Mouse (Mus musculus) left cerebral cortex, postnatal 36 days (tissue): ENCODE data around the gene Ip6k3. TPM values are rescaled to one million over a fixed set of nuclear protein-coding genes. Genes with fewer than 3 reads are reported as not detected.
A peak's percentile ranks its signal among the peaks of the same experiment; 100 is the strongest.

Experiments
- DNase-seq, 2 experiments: peaks; one replicate each; pipeline ENCODE4 v3.0.0; 2021 to 2022; ENCODE audit warnings: low spot score in 2 of 2, mixed read lengths in 1 of 2
- intact Hi-C: fragments of 180-260 bp; cut with DNase I; formaldehyde crosslinking; loops from one replicate; pipeline ENCODE4 v1.15.1; 2025
- total RNA-seq, 2 experiments: library from RNA; stranded (reverse); gene quantifications; 2 replicates each; pipeline ENCODE4 v1.2.3; 2021

The Ip6k3 gene
- total RNA-seq, 2 experiments from 2014 or later, result 0.23 to 0.81 TPM

DNA sequence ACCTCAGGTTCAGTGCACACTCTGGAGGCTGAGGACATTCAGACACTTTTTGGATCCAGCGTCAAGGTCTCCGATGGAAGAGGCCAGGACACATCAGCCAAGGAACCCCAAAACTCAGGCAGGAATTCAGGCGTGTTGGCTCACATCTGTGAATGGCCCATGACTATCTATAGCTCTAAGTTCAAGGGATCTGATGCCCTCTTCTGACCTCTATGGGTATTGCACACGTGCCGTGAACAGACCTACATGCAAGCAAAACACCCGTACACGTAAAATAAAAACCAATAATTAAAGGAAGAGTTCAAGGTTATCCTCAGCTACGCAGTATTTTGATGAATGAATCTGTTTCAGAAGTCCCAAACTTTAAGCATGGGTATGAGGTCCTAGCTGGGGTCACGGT is 60.9 kb downstream of the Ip6k3 start:
- DNase-seq, result no peak
- intact Hi-C loops, result no loop called here

- intact Hi-C loops, result no loop called here
- DNase-seq, result no peak
Observed at GRCm38 (mm10) chr17:27105698-27106470, 61.7 kb downstream of the Ip6k3 start.

GRCm38 (mm10) chr17:27101675-27102074 is 65.9 kb downstream of the Ip6k3 start:
- DNase-seq, result no peak
- intact Hi-C loops, result no loop called here

DNA sequence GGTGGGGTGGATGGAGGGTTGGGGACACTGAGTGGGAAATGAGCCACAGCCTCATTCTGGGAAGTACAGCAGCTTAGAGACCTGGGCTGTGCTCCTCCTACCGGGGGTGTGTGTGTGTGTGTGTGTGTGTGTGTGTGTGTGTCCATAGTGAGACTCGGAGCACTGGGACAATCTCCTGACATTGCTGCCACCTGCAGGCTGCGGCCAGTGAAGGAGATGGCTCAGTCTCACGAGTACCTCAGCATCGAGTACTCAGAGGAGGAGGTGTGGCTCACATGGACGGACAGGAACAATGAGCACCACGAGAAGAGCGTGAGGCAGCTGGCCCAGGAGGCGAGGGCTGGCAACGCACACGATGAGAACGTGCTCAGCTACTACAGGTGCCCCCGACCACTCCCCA is 71.9 kb downstream of the Ip6k3 start:
- DNase-seq, result peak; percentile 28 to 29
- intact Hi-C loops, result no loop called here

Other genes with a start within 250 kb of the Ip6k3 start
- gene Phf1, start 234.7 kb downstream of the Ip6k3 start, total RNA-seq, result 10 to 100 TPM; 28.9 to 30.8 TPM
- 100 to 1,000 TPM in 1 of 2 experiments, 10 to 100 TPM in 1; 99.1 to 111 TPM for gene Cuta, start 228.2 kb downstream of the Ip6k3 start, total RNA-seq
- gene Syngap1, start 226.5 kb downstream of the Ip6k3 start, total RNA-seq, result 100 to 1,000 TPM; 419 to 475 TPM
- 10 to 100 TPM; 14.9 to 16.7 TPM for gene Zbtb9, start 194.6 kb downstream of the Ip6k3 start, total RNA-seq
- gene Bak1, start 138.8 kb downstream of the Ip6k3 start, total RNA-seq, result 10 to 100 TPM; 13.9 to 16.5 TPM
- 1 to 10 TPM; 2.0 to 3.4 TPM for gene Itpr3, start 110.5 kb downstream of the Ip6k3 start, total RNA-seq
- gene Uqcc2, start 33.9 kb downstream of the Ip6k3 start, total RNA-seq, result 100 to 1,000 TPM; 230 to 254 TPM
- 10 to 100 TPM; 41.6 to 44.2 TPM for gene Lemd2, start 36.7 kb upstream of the Ip6k3 start, total RNA-seq